Mouse (Mus musculus): ENCODE results near the gene P2ry14. TPM values are rescaled to one million over a fixed set of nuclear protein-coding genes. Genes with fewer than 3 reads are reported as not detected.
"Not testable (repeated sequence)": the region's sequence is repeated elsewhere in the genome, so short reads cannot be mapped to it uniquely, and the experiment has no call there.

P2ry14 gene
- polyA plus RNA-seq, 1 experiment from 2014 or later: 4.4 TPM

DNA sequence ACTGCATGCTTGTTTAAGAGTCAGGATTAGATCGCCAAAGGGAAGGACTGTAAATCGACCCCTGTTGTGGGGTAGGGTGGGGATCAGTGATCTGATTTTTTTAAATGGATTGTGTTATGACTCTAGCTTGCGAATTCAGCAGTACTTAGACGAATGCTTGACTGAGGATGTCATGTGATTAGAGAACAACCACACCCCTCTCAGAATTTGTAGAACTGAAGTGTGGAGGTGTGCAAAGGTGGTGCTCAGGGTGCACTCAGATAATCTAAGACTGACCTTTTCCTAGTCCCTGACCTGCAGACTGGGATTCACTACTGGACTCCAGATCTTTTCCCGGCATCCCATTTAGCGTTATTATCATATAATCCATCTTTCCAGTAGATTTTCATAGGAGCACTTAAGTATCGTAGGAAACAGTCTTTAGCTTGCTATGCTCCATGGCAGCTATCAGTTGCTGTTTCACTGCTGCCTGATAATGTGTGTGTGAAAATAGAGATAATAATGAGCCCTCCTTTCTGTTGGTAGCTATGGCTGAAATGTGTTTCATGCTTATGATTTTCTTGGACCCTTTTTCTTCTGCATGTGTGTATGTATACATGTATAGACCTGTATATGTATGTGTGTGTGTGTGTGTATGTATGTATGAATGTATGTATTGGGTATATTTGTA, 31.5 kb downstream of the P2ry14 start:
- no peak overlapping the region for H3K27ac ChIP-seq
- no peak overlapping the region for H3K4me3 ChIP-seq (replicated peaks; ENCODE audit: low read length)
- DNase-seq (ENCODE audit: low spot score) (no peak), ATAC-seq (ENCODE audit: low FRiP score) (no peak)
- 66% methylated on average over 7 of the region's 7 CpGs for WGBS
- no peaks in the 10 kb centered on the region for H3K36me3 ChIP-seq (replicated peaks; ENCODE audit: control insufficient read depth, insufficient read depth)
- H3K4me1 ChIP-seq (replicated peaks; ENCODE audit: control insufficient read depth, insufficient read depth, low read length): no peaks in the 10 kb centered on the region
- H3K27me3 ChIP-seq (ENCODE audit: control insufficient read depth, insufficient read depth, low read length): no peaks in the 10 kb centered on the region
- no peak overlapping the region for H3K9ac ChIP-seq
- H3K9me3 ChIP-seq (ENCODE audit: control insufficient read depth, low read length): no peaks in the 10 kb centered on the region
- H3K4me2 ChIP-seq (replicated peaks): no peak overlapping the region

DNA sequence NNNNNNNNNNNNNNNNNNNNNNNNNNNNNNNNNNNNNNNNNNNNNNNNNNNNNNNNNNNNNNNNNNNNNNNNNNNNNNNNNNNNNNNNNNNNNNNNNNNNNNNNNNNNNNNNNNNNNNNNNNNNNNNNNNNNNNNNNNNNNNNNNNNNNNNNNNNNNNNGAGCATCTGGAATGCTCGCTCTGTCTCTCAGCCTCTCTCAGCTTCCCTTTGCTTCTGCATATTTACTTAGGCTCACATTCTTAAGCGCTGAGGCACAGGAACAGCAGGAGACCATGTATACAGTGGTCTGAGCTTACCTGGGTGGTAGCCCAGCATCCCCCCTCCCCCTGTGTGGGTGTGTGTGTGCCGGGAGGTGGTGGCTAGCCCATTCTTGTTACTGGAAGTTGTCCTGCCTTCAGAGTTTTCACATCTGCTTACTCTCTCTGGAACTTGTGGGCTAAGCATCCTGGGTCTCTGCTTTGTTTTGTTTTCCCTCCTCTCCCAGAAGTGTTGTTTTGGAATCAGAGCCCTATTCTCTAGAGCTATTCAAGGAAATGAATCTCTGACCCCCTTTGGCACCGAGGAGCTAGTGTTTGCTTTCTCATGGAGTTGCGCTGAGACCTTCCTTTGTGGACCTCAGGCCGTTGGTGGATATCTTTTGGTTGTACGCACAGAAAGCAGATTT, 32.2 kb downstream of the P2ry14 start:
- DNase-seq (ENCODE audit: low spot score) (no peak), ATAC-seq (ENCODE audit: low FRiP score) (peak; percentile 24; the same call in 1 of the 2 replicates)
- H3K27me3 ChIP-seq (ENCODE audit: control insufficient read depth, insufficient read depth, low read length): no peaks in the 10 kb centered on the region
- H3K9me3 ChIP-seq (ENCODE audit: control insufficient read depth, low read length): no peaks in the 10 kb centered on the region
- no peaks in the 10 kb centered on the region for H3K36me3 ChIP-seq (replicated peaks; ENCODE audit: control insufficient read depth, insufficient read depth)
- no peak overlapping the region for H3K4me3 ChIP-seq (replicated peaks; ENCODE audit: low read length)
- no peak overlapping the region for H3K4me2 ChIP-seq (replicated peaks)
- no peak overlapping the region for H3K27ac ChIP-seq
- no peak overlapping the region for H3K9ac ChIP-seq
- no peaks in the 10 kb centered on the region for H3K4me1 ChIP-seq (replicated peaks; ENCODE audit: control insufficient read depth, insufficient read depth, low read length)
- 32% methylated on average over 7 of the region's 7 CpGs for WGBS

DNA sequence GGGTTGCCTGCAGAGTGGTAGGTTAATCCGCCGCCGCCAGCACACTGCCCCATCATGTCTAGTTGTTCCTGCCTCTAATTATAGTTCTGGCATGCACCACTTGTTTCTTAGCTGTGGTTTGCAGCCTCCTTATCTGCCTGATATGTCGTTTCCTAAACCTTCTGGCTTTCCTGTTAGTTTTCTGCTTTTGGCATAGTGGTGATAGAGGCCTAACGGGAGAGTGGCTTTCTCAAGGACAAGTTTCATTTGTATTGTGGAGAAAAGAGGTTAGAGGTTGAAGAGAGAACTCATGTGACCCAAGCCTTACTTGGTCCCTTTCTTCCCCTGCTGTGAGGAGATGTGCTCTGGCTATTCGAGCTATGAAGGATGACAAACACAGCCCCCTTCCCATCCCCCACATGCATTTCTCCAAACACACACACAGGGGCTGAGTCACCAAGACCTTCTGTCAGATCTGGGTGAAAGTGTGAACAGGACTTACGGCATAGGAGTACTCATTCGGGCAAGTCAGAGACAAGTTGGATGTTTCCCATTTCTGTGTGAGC, 39.4 kb downstream of the P2ry14 start:
- ATAC-seq (ENCODE audit: low FRiP score) (no peak), DNase-seq (ENCODE audit: low spot score) (no peak)
- Histone ChIP-seq H3K27me3 (ENCODE audit: control insufficient read depth, insufficient read depth, low read length) (no peaks in the 10 kb centered on the region), H3K9me3 (ENCODE audit: control insufficient read depth, low read length) (no peaks in the 10 kb centered on the region), H3K4me3 (replicated peaks; ENCODE audit: low read length) (no peak overlapping the region), H3K36me3 (replicated peaks; ENCODE audit: control insufficient read depth, insufficient read depth) (peaks cover 13% of the 10 kb centered on the region; the same call in 1 of the 2 replicates), H3K9ac (no peak overlapping the region), H3K4me2 (replicated peaks) (no peak overlapping the region), H3K27ac (no peak overlapping the region), H3K4me1 (replicated peaks; ENCODE audit: control insufficient read depth, insufficient read depth, low read length) (no peaks in the 10 kb centered on the region)
- 91% methylated on average over 8 of the region's 8 CpGs for WGBS

DNA sequence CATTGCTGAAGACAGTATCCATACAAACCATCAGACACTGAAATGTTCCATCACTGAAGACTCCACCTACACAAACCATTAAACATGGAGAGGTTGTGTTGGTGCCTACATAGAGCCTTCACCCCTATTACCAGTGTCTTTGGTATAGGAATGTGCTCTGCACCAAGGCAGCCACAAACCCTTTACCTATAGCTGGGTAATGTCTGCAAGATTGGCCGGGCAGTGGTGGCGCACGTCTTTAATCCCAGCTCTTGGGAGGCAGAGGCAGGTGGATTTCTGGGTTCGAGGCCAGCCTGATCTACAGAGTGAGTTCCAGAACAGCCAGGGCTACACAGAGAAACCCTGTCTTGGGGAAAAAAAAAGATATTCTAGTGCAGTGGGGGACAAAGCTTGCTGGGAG, 40.1 kb downstream of the P2ry14 start:
- not testable (repeated sequence) for ATAC-seq (ENCODE audit: low FRiP score); H3K27ac ChIP-seq; H3K27me3 ChIP-seq (ENCODE audit: control insufficient read depth, insufficient read depth, low read length); H3K4me3 ChIP-seq (replicated peaks; ENCODE audit: low read length); H3K4me2 ChIP-seq (replicated peaks); H3K9ac ChIP-seq; H3K9me3 ChIP-seq (ENCODE audit: control insufficient read depth, low read length); DNase-seq (ENCODE audit: low spot score); H3K4me1 ChIP-seq (replicated peaks; ENCODE audit: control insufficient read depth, insufficient read depth, low read length)
- H3K36me3 ChIP-seq (replicated peaks; ENCODE audit: control insufficient read depth, insufficient read depth): peaks cover 13% of the 10 kb centered on the region; the same call in 1 of the 2 replicates
- WGBS: 94% methylated on average over 4 of the region's 4 CpGs

DNA sequence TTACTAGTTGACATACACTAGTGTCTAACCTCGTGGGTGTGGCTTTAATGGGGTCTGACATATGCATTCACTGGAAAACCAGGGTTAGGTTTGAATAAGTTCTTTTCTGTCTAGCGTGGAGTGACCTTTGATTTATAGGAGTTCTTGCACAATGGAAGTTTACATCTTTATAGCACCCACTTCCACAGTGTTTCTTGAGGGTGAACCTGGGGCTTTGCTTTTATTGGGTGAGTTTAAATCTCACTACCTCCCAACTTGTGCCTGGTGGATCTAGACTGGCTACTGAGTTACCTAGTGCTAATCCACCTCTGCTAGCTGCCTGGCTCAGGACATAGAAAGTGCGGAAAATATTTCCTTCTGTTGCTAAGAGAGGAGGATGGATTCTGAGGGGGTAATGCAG, 41.5 kb downstream of the P2ry14 start:
- peaks cover 13% of the 10 kb centered on the region; the same call in 1 of the 2 replicates for H3K36me3 ChIP-seq (replicated peaks; ENCODE audit: control insufficient read depth, insufficient read depth)
- H3K9ac ChIP-seq: no peak overlapping the region
- no peak for DNase-seq (ENCODE audit: low spot score)
- ATAC-seq (ENCODE audit: low FRiP score): no peak
- H3K9me3 ChIP-seq (ENCODE audit: control insufficient read depth, low read length): no peaks in the 10 kb centered on the region
- no peaks in the 10 kb centered on the region for H3K4me1 ChIP-seq (replicated peaks; ENCODE audit: control insufficient read depth, insufficient read depth, low read length)
- H3K27ac ChIP-seq: no peak overlapping the region
- H3K4me3 ChIP-seq (replicated peaks; ENCODE audit: low read length): no peak overlapping the region
- no peak overlapping the region for H3K4me2 ChIP-seq (replicated peaks)
- WGBS: 88% methylated on average over 3 of the region's 3 CpGs
- H3K27me3 ChIP-seq (ENCODE audit: control insufficient read depth, insufficient read depth, low read length): no peaks in the 10 kb centered on the region

DNA sequence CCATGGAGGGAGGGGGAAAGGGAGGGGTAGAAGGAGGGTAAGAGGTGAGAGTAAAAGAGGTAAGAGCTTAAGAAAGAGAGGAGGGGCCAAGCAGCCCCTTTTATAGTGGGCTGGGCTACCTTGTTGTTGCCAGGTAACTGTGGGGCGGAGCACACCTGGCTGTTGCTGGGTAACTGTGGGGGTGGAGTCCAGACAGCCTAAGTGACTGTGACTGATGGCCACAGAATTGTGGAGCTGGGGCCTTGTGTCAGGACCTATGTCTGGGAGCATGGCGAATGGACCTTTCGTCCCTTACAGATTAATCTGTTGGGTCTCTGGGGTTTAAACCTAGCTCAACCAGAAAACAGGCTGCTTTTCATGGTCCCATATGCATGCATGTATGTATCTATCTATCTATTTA, 43.6 kb downstream of the P2ry14 start:
- not testable (repeated sequence) for ATAC-seq (ENCODE audit: low FRiP score); H3K4me3 ChIP-seq (replicated peaks; ENCODE audit: low read length); DNase-seq (ENCODE audit: low spot score); H3K27me3 ChIP-seq (ENCODE audit: control insufficient read depth, insufficient read depth, low read length); H3K4me1 ChIP-seq (replicated peaks; ENCODE audit: control insufficient read depth, insufficient read depth, low read length); H3K4me2 ChIP-seq (replicated peaks); H3K9me3 ChIP-seq (ENCODE audit: control insufficient read depth, low read length); H3K27ac ChIP-seq; H3K36me3 ChIP-seq (replicated peaks; ENCODE audit: control insufficient read depth, insufficient read depth); H3K9ac ChIP-seq
- 83% methylated on average over 3 of the region's 3 CpGs for WGBS

DNA sequence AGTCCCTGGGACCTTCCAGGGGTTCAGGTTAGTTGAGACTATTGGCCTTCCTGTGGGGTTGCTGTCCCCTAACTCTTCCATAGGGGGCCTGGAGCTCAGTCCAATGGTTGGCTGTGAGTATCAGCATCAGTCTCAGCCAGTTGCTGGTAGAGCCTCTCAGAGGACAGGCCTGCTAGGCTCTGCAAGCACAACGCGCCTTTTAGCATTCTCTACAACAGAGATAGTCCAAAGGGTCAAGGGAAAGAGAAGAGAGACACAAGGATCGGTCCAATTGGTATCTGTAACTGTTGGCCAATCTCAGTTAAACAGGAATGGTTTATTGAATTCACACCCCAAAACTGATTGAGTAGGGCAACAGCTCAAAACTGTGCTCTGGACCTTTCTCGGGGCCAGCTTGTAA, 46.0 kb downstream of the P2ry14 start:
- Histone ChIP-seq H3K36me3 (replicated peaks; ENCODE audit: control insufficient read depth, insufficient read depth) (no peaks in the 10 kb centered on the region), H3K27ac (no peak overlapping the region), H3K4me1 (replicated peaks; ENCODE audit: control insufficient read depth, insufficient read depth, low read length) (no peaks in the 10 kb centered on the region), H3K9ac (no peak overlapping the region), H3K4me2 (replicated peaks) (no peak overlapping the region), H3K4me3 (replicated peaks; ENCODE audit: low read length) (no peak overlapping the region), H3K27me3 (ENCODE audit: control insufficient read depth, insufficient read depth, low read length) (no peaks in the 10 kb centered on the region), H3K9me3 (ENCODE audit: control insufficient read depth, low read length) (no peaks in the 10 kb centered on the region)
- ATAC-seq (ENCODE audit: low FRiP score) (no peak), DNase-seq (ENCODE audit: low spot score) (no peak)
- 98% methylated on average over 4 of the region's 4 CpGs for WGBS

DNA sequence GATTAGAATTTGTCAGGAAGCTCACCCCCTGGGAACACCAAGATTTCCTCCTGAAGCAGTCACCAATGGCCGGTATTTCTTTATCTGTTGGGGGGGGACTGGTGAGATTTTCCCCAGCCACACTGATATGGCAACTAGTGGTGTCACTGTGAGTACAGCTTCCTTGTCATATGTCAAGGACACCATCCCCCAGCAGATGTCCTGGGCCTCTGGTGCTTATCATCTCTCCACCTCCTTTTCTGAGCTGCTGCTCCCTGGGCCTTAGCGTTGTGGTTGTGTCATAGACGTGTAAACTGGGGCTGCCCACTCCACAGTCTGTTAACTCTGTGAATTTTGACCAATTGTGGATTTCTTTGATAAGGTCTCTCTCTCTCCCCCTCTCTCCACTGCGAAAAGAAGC, 49.0 kb downstream of the P2ry14 start:
- no peaks in the 10 kb centered on the region for H3K36me3 ChIP-seq (replicated peaks; ENCODE audit: control insufficient read depth, insufficient read depth)
- no peak overlapping the region for H3K4me2 ChIP-seq (replicated peaks)
- H3K4me3 ChIP-seq (replicated peaks; ENCODE audit: low read length): no peak overlapping the region
- H3K9ac ChIP-seq: no peak overlapping the region
- H3K4me1 ChIP-seq (replicated peaks; ENCODE audit: control insufficient read depth, insufficient read depth, low read length): no peaks in the 10 kb centered on the region
- H3K27me3 ChIP-seq (ENCODE audit: control insufficient read depth, insufficient read depth, low read length): no peaks in the 10 kb centered on the region
- no peaks in the 10 kb centered on the region for H3K9me3 ChIP-seq (ENCODE audit: control insufficient read depth, low read length)
- 83% methylated on average over 4 of the region's 4 CpGs for WGBS
- DNase-seq (ENCODE audit: low spot score): no peak
- no peak for ATAC-seq (ENCODE audit: low FRiP score)
- H3K27ac ChIP-seq: no peak overlapping the region

DNA sequence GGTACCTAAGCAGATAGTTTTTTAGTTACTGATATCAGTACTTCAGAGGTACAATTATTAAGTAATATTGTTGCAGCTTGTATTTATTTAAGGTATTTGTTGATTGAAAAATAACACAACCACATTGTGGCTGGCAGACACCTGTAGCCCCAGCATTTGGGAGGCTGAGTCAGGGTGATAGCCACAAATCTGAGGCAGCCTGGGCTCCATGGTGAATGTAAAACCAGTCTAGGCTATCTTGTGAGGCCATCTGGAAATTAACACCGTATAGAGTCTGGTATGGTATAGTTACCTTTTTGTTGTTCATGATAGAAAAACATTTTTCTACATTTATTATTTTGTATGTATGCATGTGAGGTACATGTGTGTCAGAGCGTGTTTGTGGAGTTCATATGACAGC, 51.3 kb downstream of the P2ry14 start:
- H3K36me3 ChIP-seq (replicated peaks; ENCODE audit: control insufficient read depth, insufficient read depth): no peaks in the 10 kb centered on the region
- ATAC-seq (ENCODE audit: low FRiP score) (no peak), DNase-seq (ENCODE audit: low spot score) (no peak)
- H3K4me2 ChIP-seq (replicated peaks): no peak overlapping the region
- H3K27ac ChIP-seq: no peak overlapping the region
- no peaks in the 10 kb centered on the region for H3K27me3 ChIP-seq (ENCODE audit: control insufficient read depth, insufficient read depth, low read length)
- 97% methylated on average over 2 of the region's 2 CpGs for WGBS
- no peak overlapping the region for H3K4me3 ChIP-seq (replicated peaks; ENCODE audit: low read length)
- H3K9me3 ChIP-seq (ENCODE audit: control insufficient read depth, low read length): no peaks in the 10 kb centered on the region
- H3K4me1 ChIP-seq (replicated peaks; ENCODE audit: control insufficient read depth, insufficient read depth, low read length): no peaks in the 10 kb centered on the region
- no peak overlapping the region for H3K9ac ChIP-seq

Data from hindbrain, embryonic 14.5 days (tissue).